9 mouse cellular contexts compared by ENCODE assay signal in the genomic region with DNA sequence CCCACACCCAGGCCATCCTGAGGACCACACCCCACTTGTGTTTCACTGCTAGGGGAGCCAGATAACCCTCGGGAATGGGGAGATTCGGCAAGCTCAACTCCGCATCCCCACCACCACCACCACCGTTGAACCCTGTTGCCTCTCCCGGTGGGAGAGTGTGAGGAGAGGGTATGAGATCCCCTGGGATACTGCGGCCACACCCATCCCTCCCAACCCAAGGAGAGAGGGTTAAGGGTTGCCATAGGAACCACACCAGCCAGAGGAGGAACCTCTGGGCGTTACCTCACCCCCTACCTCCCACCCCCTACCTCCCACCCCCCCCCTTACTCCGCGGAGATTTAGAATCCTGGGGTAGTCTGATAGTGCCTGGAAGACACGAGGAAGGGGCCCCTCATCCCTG. TPM values are rescaled to one million over a fixed set of nuclear protein-coding genes. Genes with fewer than 3 reads are reported as not detected.
DNase-seq lines count a peak whose midpoint lies in the region; ATAC-seq and TF ChIP-seq lines count a peak whose summit lies in the region.
"Had no signal": no experiment of that assay in that cellular context is flagged by ENCODE, and none has a peak within 500 bp of the region (broad histone marks: within the 10 kb centered on the region; RNA-seq: fewer than 3 reads in every experiment).

No protein-coding gene starts in this region.

- H3K36me3 ChIP-seq in lung, embryonic 15.5 days = no peaks in the 10 kb centered on the region
- no peaks in the 10 kb centered on the region for H3K36me3 ChIP-seq in limb, embryonic 13.5 days
- H3K36me3 ChIP-seq in stomach, embryonic 16.5 days (ENCODE audit: control insufficient read depth, insufficient read depth, low read length) = no peaks in the 10 kb centered on the region
- H3K36me3 ChIP-seq: liver, embryonic 15.5 days had no signal

- peaks cover 24% of the 10 kb centered on the region for H3K4me1 ChIP-seq in cerebellum, adult 2 months (ENCODE audit: control insufficient read depth, insufficient read depth, low read length)
- H3K4me1 ChIP-seq in lung, embryonic 15.5 days = peaks cover 25% of the 10 kb centered on the region
- peaks cover 28% of the 10 kb centered on the region for H3K4me1 ChIP-seq in limb, embryonic 13.5 days
- H3K4me1 ChIP-seq in stomach, embryonic 16.5 days (ENCODE audit: control insufficient read depth, insufficient read depth, low read length) = 0 out of 2 replicates have a peak, but pooled peaks cover 12% of the 10 kb centered on the region

- H3K9me3 ChIP-seq in lung, embryonic 15.5 days = no peaks in the 10 kb centered on the region
- no peaks in the 10 kb centered on the region for H3K9me3 ChIP-seq in limb, embryonic 13.5 days
- H3K9me3 ChIP-seq in stomach, embryonic 16.5 days (replicated peaks; ENCODE audit: control insufficient read depth, low read length) = no peaks in the 10 kb centered on the region
- H3K9me3 ChIP-seq: liver, embryonic 15.5 days had no signal

- no peak for ATAC-seq in lung, embryonic 15.5 days (ENCODE audit: borderline replicate concordance, extremely low read depth, low FRiP score, low TSS enrichment)
- ATAC-seq in limb, embryonic 13.5 days (ENCODE audit: low FRiP score, low read depth) = no peak
- no peak for ATAC-seq in stomach, embryonic 16.5 days (ENCODE audit: insufficient read depth, low FRiP score)

- TF ChIP-seq CTCF in cerebellum, adult 2 months (IDR thresholded peaks at IDR 0.05; ENCODE audit: borderline replicate concordance, insufficient read depth, low read depth, low read length) = no peak

- WGBS in cerebellum, adult 2 months = under 1% methylated on average over 10 of the region's 10 CpGs
- WGBS in lung, embryonic 15.5 days = under 1% methylated on average over 10 of the region's 10 CpGs
- 1% methylated on average over 10 of the region's 10 CpGs for WGBS in limb, embryonic 13.5 days
- under 1% methylated on average over 10 of the region's 10 CpGs for WGBS in stomach, embryonic 16.5 days

- H3K4me2 ChIP-seq in lung, embryonic 15.5 days = peak overlapping the region; percentile 96
- H3K4me2 ChIP-seq in limb, embryonic 13.5 days (replicated peaks) = peak overlapping the region; percentile 96
- H3K4me2 ChIP-seq in stomach, embryonic 16.5 days (ENCODE audit: low read depth, low read length) = no peak overlapping the region

- H3K27ac ChIP-seq in cerebellum, adult 2 months (ENCODE audit: insufficient read depth, low read length) = peak overlapping the region; percentile 95
- H3K27ac ChIP-seq in lung, embryonic 15.5 days = no peak overlapping the region
- no peak overlapping the region for H3K27ac ChIP-seq in limb, embryonic 13.5 days
- no peak overlapping the region for H3K27ac ChIP-seq in stomach, embryonic 16.5 days (ENCODE audit: low read length)
- H3K27ac ChIP-seq: liver, embryonic 15.5 days had no signal

- H3K9ac ChIP-seq in lung, embryonic 15.5 days = no peak overlapping the region
- no peak overlapping the region for H3K9ac ChIP-seq in limb, embryonic 13.5 days
- H3K9ac ChIP-seq in stomach, embryonic 16.5 days (ENCODE audit: low read length) = no peak overlapping the region
- H3K9ac ChIP-seq: liver, embryonic 15.5 days had no signal

- peak overlapping the region; percentile 90 for H3K4me3 ChIP-seq in cerebellum, adult 2 months (replicated peaks; ENCODE audit: insufficient read depth, low read depth, low read length)
- H3K4me3 ChIP-seq in lung, embryonic 15.5 days = peak overlapping the region; percentile 71
- H3K4me3 ChIP-seq in limb, embryonic 13.5 days = peak overlapping the region; percentile 62; the same call in 1 of the 2 replicates
- peak overlapping the region; percentile 70; the same call in 1 of the 2 replicates for H3K4me3 ChIP-seq in stomach, embryonic 16.5 days (replicated peaks; ENCODE audit: low read length)

- no peak for TF ChIP-seq POLR2A in cerebellum, adult 2 months (IDR thresholded peaks at IDR 0.05; ENCODE audit: borderline replicate concordance, insufficient read depth, low read length)

- no peak for DNase-seq in cerebellum, adult 2 months
- DNase-seq in cerebellum, postnatal 4 days (ENCODE audit: low spot score in 2 of 2) = no peak
- no peak for DNase-seq in lung, postnatal 25 days (ENCODE audit: low spot score)
- no peak for DNase-seq in testis, postnatal 14 days (ENCODE audit: low spot score)
- no peak for DNase-seq in adrenal gland, adult 18-20 months (ENCODE audit: low spot score in 2 of 2)

- H3K27me3 ChIP-seq in cerebellum, adult 2 months (ENCODE audit: control insufficient read depth, insufficient read depth, low read length) = no peaks in the 10 kb centered on the region
- peaks cover 79% of the 10 kb centered on the region for H3K27me3 ChIP-seq in lung, embryonic 15.5 days
- H3K27me3 ChIP-seq in limb, embryonic 13.5 days = peaks cover 82% of the 10 kb centered on the region
- peaks cover 41% of the 10 kb centered on the region for H3K27me3 ChIP-seq in stomach, embryonic 16.5 days (ENCODE audit: control insufficient read depth, insufficient read depth, low read length)

RNA-seq across cellular contexts. Expression of gene Mapt, which starts 1.9 kb away (rescaled TPM):
- polyA plus RNA-seq in cerebellum, adult 2 months (2012; rRNA removed) = 273 and 275 TPM in 2 replicates
- polyA plus RNA-seq in lung, embryonic 15.5 days (2015; fragmentation: Nextera tagmentation; extraction: Ambion mirVana) = 6.5 and 11.0 TPM in 2 replicates
- 3.0 and 4.9 TPM in 2 replicates for polyA plus RNA-seq in limb, embryonic 13.5 days (2015; fragmentation: Nextera tagmentation; extraction: Ambion mirVana)
- polyA plus RNA-seq in stomach, embryonic 16.5 days (2015; fragmentation: Nextera tagmentation; extraction: Ambion mirVana) = 13.9 and 18.7 TPM in 2 replicates
- 100 to 1,000 TPM; 128 to 208 TPM for total RNA-seq in adrenal gland, adult 18-20 months (2021)

RNA-seq across cellular contexts. Expression of gene Sppl2c, which starts 47.0 kb away (rescaled TPM):
- polyA plus RNA-seq in cerebellum, adult 2 months (2012; rRNA removed) = not detected in 2 replicates
- polyA plus RNA-seq in lung, embryonic 15.5 days (2015; fragmentation: Nextera tagmentation; extraction: Ambion mirVana) = not detected in 2 replicates
- polyA plus RNA-seq in limb, embryonic 13.5 days (2015; fragmentation: Nextera tagmentation; extraction: Ambion mirVana) = not detected in 2 replicates
- polyA plus RNA-seq in stomach, embryonic 16.5 days (2015; fragmentation: Nextera tagmentation; extraction: Ambion mirVana) = not detected in 2 replicates
- not detected for total RNA-seq in adrenal gland, adult 18-20 months (2021)
- polyA plus RNA-seq: liver, embryonic 15.5 days had no signal

Comparison
In these comparisons a context has a peak if more than half of its experiments do, and no peak if none do; other contexts are left out.
1. RNA of gene Mapt, which starts 1.9 kb away (polyA plus RNA-seq): 273 to 275 TPM in cerebellum, adult 2 months; 13.9 to 18.7 TPM in stomach, embryonic 16.5 days, 6.5 to 11.0 TPM in lung, embryonic 15.5 days and 3.0 to 4.9 TPM in limb, embryonic 13.5 days; every median in the first group is over 10 times any median in the second.
2. Peak in every context shown above with its lines, with median percentiles within 50 percentile points of each other: H3K4me3 ChIP-seq.